Comparison of ENCODE assay signal across 25 mouse cellular contexts in genomic region chr7:128514341-128514740, GRCm38 (mm10). TPM values are rescaled to one million over a fixed set of nuclear protein-coding genes. Genes with fewer than 3 reads are reported as not detected.
DNase-seq lines count a peak whose midpoint lies in the region; ATAC-seq and TF ChIP-seq lines count a peak whose summit lies in the region.
"Had no signal": no experiment of that assay in that cellular context is flagged by ENCODE, and none has a peak within 500 bp of the region (broad histone marks: within the 10 kb centered on the region; RNA-seq: fewer than 3 reads in every experiment).

No protein-coding gene starts in this region.

- no peak for ATAC-seq in heart, embryonic 13.5 days (ENCODE audit: extremely low read depth, insufficient number of reproducible peaks, low FRiP score, low TSS enrichment)
- ATAC-seq in midbrain, embryonic 14.5 days (ENCODE audit: low FRiP score, low TSS enrichment) = no peak
- no peak for ATAC-seq in embryonic facial prominence, embryonic 13.5 days (ENCODE audit: insufficient number of reproducible peaks, insufficient read depth, low FRiP score, low TSS enrichment, low read depth)
- ATAC-seq: forebrain, embryonic 14.5 days; forebrain, embryonic 16.5 days had no signal

- no peaks in the 10 kb centered on the region for H3K27me3 ChIP-seq in heart, embryonic 13.5 days (replicated peaks)
- no peaks in the 10 kb centered on the region for H3K27me3 ChIP-seq in heart, adult 2 months (ENCODE audit: control insufficient read depth, insufficient read depth, low read length)
- peaks cover 7% of the 10 kb centered on the region; the same call in 1 of the 2 replicates for H3K27me3 ChIP-seq in midbrain, embryonic 10.5 days (ENCODE audit: low read depth, poor library complexity, severe bottlenecking)
- no peaks in the 10 kb centered on the region for H3K27me3 ChIP-seq in midbrain, embryonic 14.5 days (ENCODE audit: control insufficient read depth, insufficient read depth, low read length)
- peaks cover 3% of the 10 kb centered on the region; the same call in 1 of the 2 replicates for H3K27me3 ChIP-seq in embryonic facial prominence, embryonic 10.5 days (replicated peaks; ENCODE audit: low read depth, poor library complexity, severe bottlenecking)
- no peaks in the 10 kb centered on the region for H3K27me3 ChIP-seq in embryonic facial prominence, embryonic 13.5 days
- H3K27me3 ChIP-seq: embryonic facial prominence, embryonic 12.5 days; embryonic facial prominence, embryonic 15.5 days; forebrain, embryonic 12.5 days had no signal

- H3K4me2 ChIP-seq in heart, embryonic 13.5 days = no peak overlapping the region
- H3K4me2 ChIP-seq in midbrain, embryonic 14.5 days (ENCODE audit: low read length) = no peak overlapping the region
- H3K4me2 ChIP-seq in embryonic facial prominence, embryonic 13.5 days = no peak overlapping the region
- H3K4me2 ChIP-seq: embryonic facial prominence, embryonic 15.5 days; forebrain, embryonic 12.5 days had no signal

- H3K9ac ChIP-seq in heart, embryonic 13.5 days = peak overlapping the region; percentile 62
- H3K9ac ChIP-seq in heart, adult 2 months (ENCODE audit: low read depth, low read length) = no peak overlapping the region
- no peak overlapping the region for H3K9ac ChIP-seq in midbrain, embryonic 14.5 days (replicated peaks; ENCODE audit: low read length)
- H3K9ac ChIP-seq in embryonic facial prominence, embryonic 13.5 days = peak overlapping the region; percentile 16; the same call in 1 of the 2 replicates
- H3K9ac ChIP-seq: embryonic facial prominence, embryonic 12.5 days; embryonic facial prominence, embryonic 15.5 days; forebrain, embryonic 12.5 days had no signal

- TF ChIP-seq EP300 in heart, adult 2 months (IDR thresholded peaks at IDR 0.05; ENCODE audit: insufficient read depth, low read depth, low read length) = no peak

- intact Hi-C loops in heart, adult 2 months (cut with DNase I) = no loop called here
- intact Hi-C loops in left cerebral cortex, adult 2 months (cut with DNase I) = no loop called here
- intact Hi-C loops in left cerebral cortex, postnatal 10 days (cut with DNase I) = no loop called here

- H3K79me2 ChIP-seq in heart, adult 2 months (replicated peaks; ENCODE audit: control insufficient read depth, insufficient read depth, low read length) = no peaks in the 10 kb centered on the region

- no peak overlapping the region for H3K4me3 ChIP-seq in heart, embryonic 13.5 days
- H3K4me3 ChIP-seq in heart, adult 2 months = no peak overlapping the region
- H3K4me3 ChIP-seq in midbrain, embryonic 10.5 days = no peak overlapping the region
- no peak overlapping the region for H3K4me3 ChIP-seq in midbrain, embryonic 14.5 days (replicated peaks; ENCODE audit: low read depth, low read length)
- H3K4me3 ChIP-seq in embryonic facial prominence, embryonic 10.5 days = no peak overlapping the region
- no peak overlapping the region for H3K4me3 ChIP-seq in embryonic facial prominence, embryonic 13.5 days
- H3K4me3 ChIP-seq in left cerebral cortex, adult 2 months = no peak overlapping the region
- H3K4me3 ChIP-seq: embryonic facial prominence, embryonic 12.5 days; embryonic facial prominence, embryonic 15.5 days; erythroblast, embryonic 14.5 days; forebrain, embryonic 10.5 days; forebrain, embryonic 12.5 days had no signal

- no peaks in the 10 kb centered on the region for H3K36me3 ChIP-seq in heart, embryonic 13.5 days
- H3K36me3 ChIP-seq in heart, adult 2 months (ENCODE audit: control insufficient read depth, insufficient read depth, low read length) = no peaks in the 10 kb centered on the region
- H3K36me3 ChIP-seq in midbrain, embryonic 10.5 days = no peaks in the 10 kb centered on the region
- no peaks in the 10 kb centered on the region for H3K36me3 ChIP-seq in midbrain, embryonic 14.5 days (ENCODE audit: control insufficient read depth, insufficient read depth, low read length)
- no peaks in the 10 kb centered on the region for H3K36me3 ChIP-seq in embryonic facial prominence, embryonic 10.5 days (replicated peaks)
- no peaks in the 10 kb centered on the region for H3K36me3 ChIP-seq in embryonic facial prominence, embryonic 13.5 days
- H3K36me3 ChIP-seq: embryonic facial prominence, embryonic 12.5 days; embryonic facial prominence, embryonic 15.5 days; forebrain, embryonic 10.5 days; forebrain, embryonic 12.5 days had no signal

- H3K9me3 ChIP-seq in heart, embryonic 13.5 days = no peaks in the 10 kb centered on the region
- no peaks in the 10 kb centered on the region for H3K9me3 ChIP-seq in midbrain, embryonic 10.5 days (replicated peaks)
- no peaks in the 10 kb centered on the region for H3K9me3 ChIP-seq in midbrain, embryonic 14.5 days (ENCODE audit: control insufficient read depth, low read length)
- H3K9me3 ChIP-seq in embryonic facial prominence, embryonic 10.5 days = no peaks in the 10 kb centered on the region
- no peaks in the 10 kb centered on the region for H3K9me3 ChIP-seq in embryonic facial prominence, embryonic 13.5 days
- H3K9me3 ChIP-seq: embryonic facial prominence, embryonic 12.5 days; embryonic facial prominence, embryonic 15.5 days; forebrain, embryonic 10.5 days; forebrain, embryonic 12.5 days had no signal

- no peak overlapping the region for H3K27ac ChIP-seq in heart, embryonic 13.5 days (replicated peaks)
- H3K27ac ChIP-seq in heart, adult 2 months = no peak overlapping the region
- H3K27ac ChIP-seq in midbrain, embryonic 10.5 days (replicated peaks) = 0 out of 2 replicates have a peak overlapping the region, but pooled peaks have one; percentile 70
- no peak overlapping the region for H3K27ac ChIP-seq in midbrain, embryonic 14.5 days (replicated peaks; ENCODE audit: low read depth, low read length)
- H3K27ac ChIP-seq in embryonic facial prominence, embryonic 10.5 days (replicated peaks) = 0 out of 2 replicates have a peak overlapping the region, but pooled peaks have one; percentile 22
- H3K27ac ChIP-seq in embryonic facial prominence, embryonic 13.5 days = no peak overlapping the region
- no peak overlapping the region for H3K27ac ChIP-seq in left cerebral cortex, adult 2 months
- H3K27ac ChIP-seq: embryonic facial prominence, embryonic 12.5 days; embryonic facial prominence, embryonic 15.5 days; forebrain, embryonic 12.5 days had no signal

- TF ChIP-seq POLR2A in heart, adult 2 months (IDR thresholded peaks at IDR 0.05; ENCODE audit: insufficient read depth, low read depth, low read length) = no peak

- no peak for DNase-seq in heart, adult 2 months
- no peak for DNase-seq in midbrain, embryonic 10.5 days (ENCODE audit: low spot score)
- no peak for DNase-seq in midbrain, embryonic 14.5 days
- DNase-seq in embryonic facial prominence, embryonic 10.5 days (ENCODE audit: low spot score) = no peak
- no peak for DNase-seq in left cerebral cortex, adult 2 months (ENCODE audit: extremely low spot score in 1 of 2, low spot score in 2 of 2)
- no peak for DNase-seq in left cerebral cortex, postnatal 10 days (ENCODE audit: extremely low spot score in 1 of 2, low spot score in 2 of 2)
- DNase-seq: adrenal gland, adult 2 months; adrenal gland, postnatal 10 days; adrenal gland, postnatal 25 days; cerebellum, adult 11 months; cerebellum, adult 18-20 months; cerebellum, adult 8-10 months; cerebellum, adult 9-11 months; cerebellum, postnatal 14 days; cerebellum, postnatal 36 days; embryo, embryonic 11 days had no signal

- 26% methylated on average over 4 of the region's 4 CpGs for whole genome bisulfite sequencing in heart, embryonic 13.5 days
- 58% methylated on average over 4 of the region's 4 CpGs for WGBS in heart, adult 2 months
- 42% methylated on average over 4 of the region's 4 CpGs for WGBS in midbrain, embryonic 10.5 days
- 35% methylated on average over 4 of the region's 4 CpGs for WGBS in midbrain, embryonic 14.5 days
- WGBS in embryonic facial prominence, embryonic 10.5 days = 42% methylated on average over 4 of the region's 4 CpGs
- 29% methylated on average over 4 of the region's 4 CpGs for WGBS in embryonic facial prominence, embryonic 13.5 days

- peaks cover 15% of the 10 kb centered on the region for H3K4me1 ChIP-seq in heart, embryonic 13.5 days
- no peaks in the 10 kb centered on the region for H3K4me1 ChIP-seq in heart, adult 2 months (ENCODE audit: control insufficient read depth, insufficient read depth, low read length)
- peaks cover 18% of the 10 kb centered on the region for H3K4me1 ChIP-seq in midbrain, embryonic 10.5 days
- H3K4me1 ChIP-seq in midbrain, embryonic 14.5 days (ENCODE audit: control insufficient read depth, insufficient read depth, low read length) = no peaks in the 10 kb centered on the region
- H3K4me1 ChIP-seq in embryonic facial prominence, embryonic 10.5 days = peaks cover 27% of the 10 kb centered on the region
- H3K4me1 ChIP-seq in embryonic facial prominence, embryonic 13.5 days = peaks cover 21% of the 10 kb centered on the region

- TF ChIP-seq CTCF in heart, adult 2 months (IDR thresholded peaks at IDR 0.05) = no peak
- no peak for TF ChIP-seq CTCF in left cerebral cortex, adult 2 months (IDR thresholded peaks at IDR 0.05)

RNA-seq across cellular contexts. Expression of gene Bag3, which starts 9.1 kb away (rescaled TPM):
- polyA plus RNA-seq in heart, embryonic 13.5 days (2015; fragmentation: Nextera tagmentation; extraction: Ambion mirVana) = 21.5 and 22.6 TPM in 2 replicates
- total RNA-seq in heart, adult 2 months (2021) = 100 to 1,000 TPM; 259 to 296 TPM
- 133 and 148 TPM in 2 replicates for polyA plus RNA-seq in heart, adult 2 months (2012; rRNA removed)
- 6.4 and 7.2 TPM in 2 replicates for polyA plus RNA-seq in midbrain, embryonic 10.5 days (2016; fragmentation: Nextera tagmentation; extraction: Ambion mirVana)
- polyA plus RNA-seq in midbrain, embryonic 14.5 days (2014; fragmentation: Nextera tagmentation; extraction: Ambion mirVana) = 1.2 and 1.7 TPM in 2 replicates
- 11.2 and 11.5 TPM in 2 replicates for polyA plus RNA-seq in embryonic facial prominence, embryonic 10.5 days (2016; fragmentation: Nextera tagmentation; extraction: Ambion mirVana)
- 13.5 and 14.4 TPM in 2 replicates for polyA plus RNA-seq in embryonic facial prominence, embryonic 13.5 days (2015; fragmentation: Nextera tagmentation; extraction: Ambion mirVana)
- total RNA-seq in left cerebral cortex, adult 2 months (2021) = 1 to 10 TPM; 7.8 to 8.0 TPM
- 1 to 10 TPM; 4.6 to 4.9 TPM for total RNA-seq in left cerebral cortex, postnatal 10 days (2021)

RNA-seq across cellular contexts. Expression of gene Tial1, which starts 52.8 kb away (rescaled TPM):
- polyA plus RNA-seq in heart, embryonic 13.5 days (2015; fragmentation: Nextera tagmentation; extraction: Ambion mirVana) = 16.4 and 17.9 TPM in 2 replicates
- 10 to 100 TPM; 42.8 to 43.4 TPM for total RNA-seq in heart, adult 2 months (2021)
- polyA plus RNA-seq in heart, adult 2 months (2012; rRNA removed) = 18.4 and 32.9 TPM in 2 replicates
- polyA plus RNA-seq in midbrain, embryonic 10.5 days (2016; fragmentation: Nextera tagmentation; extraction: Ambion mirVana) = 28.0 and 29.3 TPM in 2 replicates
- polyA plus RNA-seq in midbrain, embryonic 14.5 days (2014; fragmentation: Nextera tagmentation; extraction: Ambion mirVana) = 44.1 and 44.7 TPM in 2 replicates
- polyA plus RNA-seq in embryonic facial prominence, embryonic 10.5 days (2016; fragmentation: Nextera tagmentation; extraction: Ambion mirVana) = 25.3 and 27.0 TPM in 2 replicates
- 37.9 and 45.4 TPM in 2 replicates for polyA plus RNA-seq in embryonic facial prominence, embryonic 13.5 days (2015; fragmentation: Nextera tagmentation; extraction: Ambion mirVana)
- total RNA-seq in left cerebral cortex, adult 2 months (2021) = 100 to 1,000 TPM; 106 to 109 TPM
- total RNA-seq in left cerebral cortex, postnatal 10 days (2021) = 100 to 1,000 TPM; 104 to 106 TPM

Comparison
In these comparisons a context has a peak if more than half of its experiments do, and no peak if none do; other contexts are left out.
1. H3K27ac ChIP-seq: peak in midbrain, embryonic 10.5 days (single experiment) and embryonic facial prominence, embryonic 10.5 days (single experiment); none in heart, embryonic 13.5 days (single experiment), heart, adult 2 months (single experiment), midbrain, embryonic 14.5 days (single experiment), embryonic facial prominence, embryonic 13.5 days (single experiment) and left cerebral cortex, adult 2 months (single experiment).
2. H3K9ac ChIP-seq: peak in heart, embryonic 13.5 days (single experiment) and embryonic facial prominence, embryonic 13.5 days (single experiment); none in heart, adult 2 months (single experiment) and midbrain, embryonic 14.5 days (single experiment).